Mouse (Mus musculus) thymus, adult 2 months (tissue): Measurements from ENCODE around the gene Mettl11b. TPM values are rescaled to one million over a fixed set of nuclear protein-coding genes. Genes with fewer than 3 reads are reported as not detected.

Experiments used
- DNase-seq: peaks from one replicate; pipeline ENCODE4 v3.0.0; 2021
- H3K27ac ChIP-seq: fragments of 200-500 bp; 2 replicates; pipeline ENCODE4 v1.5.1; 2012; ENCODE audit warnings: low read length, control low read depth; ENCODE audit not compliant: control insufficient read depth, insufficient read depth
- H3K27me3 ChIP-seq: fragments of 200-500 bp; 2 replicates; pipeline ENCODE4 v1.6.1; 2012; ENCODE audit warnings: mild to moderate bottlenecking, low read length, moderate library complexity, mixed read lengths; ENCODE audit not compliant: control insufficient read depth, insufficient read depth
- H3K36me3 ChIP-seq: fragments of 200-500 bp; 2 replicates; pipeline ENCODE4 v1.6.1; 2012; ENCODE audit warnings: mild to moderate bottlenecking, low read length, moderate library complexity; ENCODE audit not compliant: control insufficient read depth, insufficient read depth
- H3K4me1 ChIP-seq: fragments of 200-500 bp; replicated peaks from 2 replicates; pipeline ENCODE4 v1.6.1; 2012; ENCODE audit warnings: low read length; ENCODE audit not compliant: control insufficient read depth, insufficient read depth
- H3K4me3 ChIP-seq: fragments of 200-500 bp; 2 replicates; pipeline ENCODE4 v1.5.1; 2012; ENCODE audit warnings: mild to moderate bottlenecking, low read length, control low read depth, moderate library complexity; ENCODE audit not compliant: control insufficient read depth, insufficient read depth
- CTCF ChIP-seq: fragments of 200-500 bp; IDR thresholded peaks from 2 replicates; pipeline ENCODE4 v1.5.1; 2012; ENCODE audit warnings: mild to moderate bottlenecking, control low read depth, low read length, moderate library complexity, borderline replicate concordance; ENCODE audit not compliant: control insufficient read depth, poor library complexity, insufficient read depth; ENCODE audit errors: extremely low read depth
- POLR2A ChIP-seq: fragments of 200-500 bp; IDR thresholded peaks from 2 replicates; pipeline ENCODE4 v1.6.1; 2012; ENCODE audit warnings: mild to moderate bottlenecking, low read length, control low read depth, moderate library complexity; ENCODE audit not compliant: control insufficient read depth, poor library complexity, insufficient read depth; ENCODE audit errors: extremely low read depth
- WGBS: fragments of 180-500 bp; shearing (Covaris S2); methylation state at CpG from one replicate; pipeline ENCODE4 v1.1.7; 2018; 5-methylcytosine and 5-hydroxymethylcytosine counted together
- polyA plus RNA-seq: library from polyadenylated mRNA; depleted of rRNA; stranded (reverse); fragments of >200 nt; gene quantifications from 2 replicates; pipeline ENCODE4 v1.2.3, GENCODE M21; 2012

The Mettl11b gene
- polyA plus RNA-seq, 1 experiment = not detected

GRCm38 (mm10) chr1:163672866-163673265 is 52.2 kb downstream of the Mettl11b start:
- no peaks in the 10 kb centered on the region for H3K27me3 ChIP-seq
- no peak for DNase-seq
- H3K4me1 ChIP-seq = no peaks in the 10 kb centered on the region
- H3K27ac ChIP-seq = no peak overlapping the region
- TF ChIP-seq CTCF = no peak
- TF ChIP-seq POLR2A = no peak
- 94% methylated on average over 3 of the region's 3 CpGs for WGBS
- no peak overlapping the region for H3K4me3 ChIP-seq
- H3K36me3 ChIP-seq = no peaks in the 10 kb centered on the region

- no peak for DNase-seq
Observed at GRCm38 (mm10) chr1:163671326-163671725, 53.7 kb downstream of the Mettl11b start.

GRCm38 (mm10) chr1:163670702-163671101 is 54.3 kb downstream of the Mettl11b start:
- WGBS = 39% methylated on average over 4 of the region's 4 CpGs
- TF ChIP-seq POLR2A (no peak), CTCF (no peak)
- no peaks in the 10 kb centered on the region for H3K27me3 ChIP-seq

More at GRCm38 (mm10) chr1:163671326-163671725, 53.7 kb downstream of the Mettl11b start:
- Histone ChIP-seq H3K27ac (no peak overlapping the region), H3K4me1 (no peaks in the 10 kb centered on the region), H3K4me3 (no peak overlapping the region), H3K27me3 (no peaks in the 10 kb centered on the region), H3K36me3 (no peaks in the 10 kb centered on the region)
- TF ChIP-seq CTCF (no peak), POLR2A (no peak)
- 85% methylated on average over 4 of the region's 4 CpGs for WGBS

GRCm38 (mm10) chr1:163669936-163670335 is 55.1 kb downstream of the Mettl11b start:
- H3K27me3 ChIP-seq = no peaks in the 10 kb centered on the region
- no peak overlapping the region for H3K27ac ChIP-seq
- no peaks in the 10 kb centered on the region for H3K4me1 ChIP-seq
- TF ChIP-seq POLR2A (no peak), CTCF (no peak)
- 97% methylated on average over 4 of the region's 4 CpGs for WGBS
- DNase-seq = no peak
- H3K4me3 ChIP-seq = no peak overlapping the region
- H3K36me3 ChIP-seq = no peaks in the 10 kb centered on the region

More at GRCm38 (mm10) chr1:163670702-163671101, 54.3 kb downstream of the Mettl11b start:
- no peak overlapping the region for H3K4me3 ChIP-seq
- no peak overlapping the region for H3K27ac ChIP-seq
- H3K4me1 ChIP-seq = no peaks in the 10 kb centered on the region
- DNase-seq = no peak
- no peaks in the 10 kb centered on the region for H3K36me3 ChIP-seq

- no peaks in the 10 kb centered on the region for H3K36me3 ChIP-seq
- H3K27ac ChIP-seq = no peak overlapping the region
- 96% methylated on average over 1 of the region's 1 CpGs for WGBS
- no peak for TF ChIP-seq CTCF
- TF ChIP-seq POLR2A = no peak
- no peak overlapping the region for H3K4me3 ChIP-seq
- H3K27me3 ChIP-seq = no peaks in the 10 kb centered on the region
- no peak for DNase-seq
- no peaks in the 10 kb centered on the region for H3K4me1 ChIP-seq
Observed at GRCm38 (mm10) chr1:163662416-163662815, 62.6 kb downstream of the Mettl11b start.

- H3K27me3 ChIP-seq = no peaks in the 10 kb centered on the region
- H3K36me3 ChIP-seq = no peaks in the 10 kb centered on the region
- no peak overlapping the region for H3K27ac ChIP-seq
- DNase-seq = no peak
- H3K4me3 ChIP-seq = no peak overlapping the region
- no peaks in the 10 kb centered on the region for H3K4me1 ChIP-seq
- TF ChIP-seq CTCF = no peak
Observed at GRCm38 (mm10) chr1:163658535-163658928, 66.5 kb downstream of the Mettl11b start.
